Mouse (Mus musculus) CH12.LX (cell line): ENCODE results near the gene Zic4. TPM values are rescaled to one million over a fixed set of nuclear protein-coding genes. Genes with fewer than 3 reads are reported as not detected.

Experiments used
- DNase-seq: peaks from one replicate; pipeline ENCODE4 v3.0.0-alpha.2; 2013; ENCODE audit errors: extremely low read depth
- H3K27ac ChIP-seq: 2 replicates; pipeline ENCODE4 v1.5.1; 2012; ENCODE audit warnings: low read depth, mild to moderate bottlenecking, control low read depth, moderate library complexity; ENCODE audit not compliant: insufficient read depth
- H3K27me3 ChIP-seq: replicated peaks from 2 replicates; pipeline ENCODE3; 2012; ENCODE audit warnings: inconsistent platforms
- H3K36me3 ChIP-seq, 2 experiments: replicated peaks in 1 of 2; 2 replicates each; pipeline versions ENCODE3 to v1.6.1; 2012; ENCODE audit warnings: inconsistent platforms in 1 of 2, low read length in 1 of 2, mild to moderate bottlenecking in 1 of 2, mixed read lengths in 1 of 2, moderate library complexity in 1 of 2; ENCODE audit not compliant: control insufficient read depth in 1 of 2, insufficient read depth in 1 of 2
- H3K4me1 ChIP-seq, 2 experiments: 2 replicates each; pipeline ENCODE4 v1.6.1; 2012; ENCODE audit warnings: inconsistent platforms in 1 of 2, moderate library complexity in 1 of 2; ENCODE audit not compliant: insufficient read depth in 2 of 2, control insufficient read depth in 1 of 2
- H3K4me2 ChIP-seq: 2 replicates; pipeline ENCODE4 v1.6.1; 2012; ENCODE audit warnings: low read depth, mild to moderate bottlenecking, control low read depth; ENCODE audit not compliant: poor library complexity, insufficient read depth, severe bottlenecking
- H3K4me3 ChIP-seq, 3 experiments: fragments of 150-350 bp in 1 of 3; sonication (generic) in 1 of 3; replicated peaks in 1 of 3; 2 replicates each; pipeline versions ENCODE3 to v1.5.1; 2011 to 2012; ENCODE audit warnings: low read depth in 2 of 3, low read length in 2 of 3, mild to moderate bottlenecking in 2 of 3, moderate library complexity in 2 of 3, control low read depth in 1 of 3, improper control_type of control experiment in 1 of 3, inconsistent platforms in 1 of 3, mixed read lengths in 1 of 3; ENCODE audit not compliant: poor library complexity in 1 of 3
- H3K79me2 ChIP-seq: replicated peaks from 2 replicates; pipeline ENCODE4 v1.6.1; 2012; ENCODE audit warnings: mild to moderate bottlenecking, moderate library complexity; ENCODE audit not compliant: control insufficient read depth, poor library complexity, insufficient read depth, severe bottlenecking; ENCODE audit errors: extremely low read depth
- H3K9ac ChIP-seq: 2 replicates; pipeline ENCODE4 v1.6.1; 2012; ENCODE audit warnings: low read depth, mild to moderate bottlenecking, control low read depth, moderate library complexity; ENCODE audit not compliant: insufficient read depth
- H3K9me3 ChIP-seq: replicated peaks from 2 replicates; pipeline ENCODE3; 2012; ENCODE audit warnings: low read length, inconsistent platforms, mixed read lengths
- BHLHE40 ChIP-seq: IDR thresholded peaks from 2 replicates; pipeline ENCODE4 v1.6.1; 2011; ENCODE audit warnings: mild to moderate bottlenecking, low read depth, low read length, improper control_type of control experiment
- CHD2 ChIP-seq: IDR thresholded peaks from 2 replicates; pipeline ENCODE4 v1.6.1; 2011; ENCODE audit warnings: low read length, improper control_type of control experiment
- CTCF ChIP-seq, 2 experiments: IDR thresholded peaks in 1 of 2; conservative IDR thresholded peaks in 1 of 2; 2 replicates each; pipeline ENCODE4 v1.5.1; 2011 to 2012; ENCODE audit warnings: low read depth in 2 of 2, low read length in 2 of 2, improper control_type of control experiment in 1 of 2, inconsistent platforms in 1 of 2, mild to moderate bottlenecking in 1 of 2, moderate library complexity in 1 of 2
- E2F4 ChIP-seq: IDR thresholded peaks from 2 replicates; pipeline ENCODE4 v1.6.1; 2011; ENCODE audit warnings: low read depth, low read length, improper control_type of control experiment; ENCODE audit not compliant: insufficient replicate concordance
- ETS1 ChIP-seq: conservative IDR thresholded peaks from 2 replicates; pipeline ENCODE4 v1.6.1; 2012; ENCODE audit warnings: low read depth, mild to moderate bottlenecking, inconsistent platforms, low read length, improper control_type of control experiment, moderate library complexity
- JUND ChIP-seq: conservative IDR thresholded peaks from 2 replicates; pipeline ENCODE4 v1.6.1; 2011; ENCODE audit warnings: low read depth, low read length, improper control_type of control experiment
- MAZ ChIP-seq: IDR thresholded peaks from 2 replicates; pipeline ENCODE4 v1.6.1; 2012; ENCODE audit warnings: low read depth, mild to moderate bottlenecking, inconsistent platforms, low read length, improper control_type of control experiment, moderate library complexity
- MXI1 ChIP-seq: IDR thresholded peaks from 2 replicates; pipeline ENCODE4 v1.6.1; 2011; ENCODE audit warnings: mild to moderate bottlenecking, low read depth, low read length, improper control_type of control experiment
- MYC ChIP-seq: IDR thresholded peaks from 2 replicates; pipeline ENCODE4 v1.6.1; 2011; ENCODE audit warnings: low read depth, mild to moderate bottlenecking, improper control_type of control experiment, low read length
- NELFE ChIP-seq: IDR thresholded peaks from 2 replicates; pipeline ENCODE4 v1.6.1; 2011; ENCODE audit warnings: low read depth, low read length, improper control_type of control experiment
- PAX5 ChIP-seq: IDR thresholded peaks from 2 replicates; pipeline ENCODE4 v1.6.1; 2012; ENCODE audit warnings: low read length, inconsistent platforms, mixed read lengths
- POLR2AphosphoS2 ChIP-seq: IDR thresholded peaks from 2 replicates; pipeline ENCODE4 v1.6.1; 2011; ENCODE audit warnings: low read depth, low read length, improper control_type of control experiment
- RAD21 ChIP-seq: IDR thresholded peaks from 2 replicates; pipeline ENCODE4 v1.6.1; 2011; ENCODE audit warnings: low read depth, mild to moderate bottlenecking, low read length, improper control_type of control experiment, moderate library complexity
- SIN3A ChIP-seq: IDR thresholded peaks from 2 replicates; pipeline ENCODE4 v1.6.1; 2012; ENCODE audit warnings: low read length, improper control_type of control experiment, inconsistent platforms
- TBP ChIP-seq: conservative IDR thresholded peaks from 2 replicates; pipeline ENCODE4 v1.6.1; 2011; ENCODE audit warnings: low read depth, low read length, improper control_type of control experiment
- UBTF ChIP-seq: IDR thresholded peaks from 2 replicates; pipeline ENCODE4 v1.6.1; 2012; ENCODE audit warnings: low read depth, mild to moderate bottlenecking, inconsistent platforms, low read length, improper control_type of control experiment, moderate library complexity
- ZNF384 ChIP-seq: IDR thresholded peaks from 2 replicates; pipeline ENCODE4 v1.6.1; 2012; ENCODE audit warnings: low read depth, low read length, improper control_type of control experiment, inconsistent platforms
- dilution Hi-C: fragments of 300-500 bp; cut with MboI; formaldehyde crosslinking; loops from 2 replicates; pipeline ENCODE4 v1.14.3; 2020; ENCODE audit warnings: low sequenced_read_pairs; ENCODE audit not compliant: extremely low pct_unique_long_range_greater_than_20kb, extremely low pct_ligation_motif_present
- in situ Hi-C: fragments of 300-500 bp; cut with MboI; formaldehyde crosslinking; loops from 3 replicates; pipeline ENCODE4 v1.14.3; 2019; ENCODE audit warnings: low sequenced_read_pairs, low pct_ligation_motif_present, low pct_unique_long_range_greater_than_20kb, mixed read lengths
- polyA plus RNA-seq: library from polyadenylated mRNA; unstranded; fragments of >175 nt; gene quantifications from 2 replicates; pipeline ENCODE4 v1.2.1, GENCODE M21; 2012; ENCODE audit warnings: low read depth; ENCODE audit not compliant: insufficient read length
- total RNA-seq, 2 experiments: library from RNA; depleted of rRNA; stranded (reverse); fragments of 300-350 nt in 1 of 2; fragments of >200 nt in 1 of 2; gene quantifications; 2 replicates each; pipeline ENCODE4 v1.2.3; 2012 to 2014

The Zic4 gene
- total and polyA plus RNA-seq, 3 experiments, result not detected

DNA sequence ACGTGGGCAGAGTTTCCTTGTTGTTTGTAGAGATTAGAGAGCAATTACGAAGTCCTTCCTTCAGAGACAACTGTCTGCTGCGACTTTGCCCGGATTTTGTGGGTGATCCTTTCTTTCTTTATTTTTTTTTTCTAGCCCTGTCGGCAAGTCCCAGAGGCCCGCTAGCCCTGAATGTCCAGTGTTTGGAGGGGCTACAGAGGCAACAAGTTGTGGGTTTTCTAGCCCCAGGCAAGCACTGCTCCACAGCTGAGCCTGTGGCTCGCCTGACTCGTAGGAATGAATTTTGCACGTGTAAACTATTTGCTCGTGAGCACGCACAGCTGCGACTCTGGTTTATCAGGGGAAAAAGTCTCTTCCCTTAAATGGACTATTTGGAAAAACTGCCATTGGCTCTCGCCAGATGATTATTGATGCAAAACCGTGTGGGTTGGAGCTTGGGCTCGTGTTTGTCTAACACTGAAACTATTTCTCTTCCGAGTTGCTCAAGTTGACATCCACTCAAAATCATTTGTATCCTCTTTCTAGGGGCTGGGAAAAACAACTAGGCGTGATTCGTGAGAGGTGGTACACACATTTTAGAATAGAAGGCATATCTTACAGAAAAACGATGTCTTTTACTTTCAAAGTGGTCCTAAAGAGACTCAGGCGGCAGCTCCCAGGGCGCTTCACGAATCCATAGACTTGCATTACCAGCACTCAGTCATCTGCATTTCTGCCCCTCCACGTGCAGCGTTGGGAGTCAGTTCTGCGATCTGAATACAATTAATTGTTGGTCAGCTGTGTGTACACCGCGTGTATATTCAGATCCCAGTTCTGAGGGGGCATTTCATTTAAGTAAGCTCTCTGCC, 42.9 kb downstream of the Zic4 start:
- Histone ChIP-seq H3K4me3 (no peak overlapping the region), H3K27ac (no peak overlapping the region), H3K9ac (no peak overlapping the region), H3K4me1 (no peaks in the 10 kb centered on the region), H3K9me3 (peaks cover 33% of the 10 kb centered on the region), H3K79me2 (no peaks in the 10 kb centered on the region), H3K27me3 (no peaks in the 10 kb centered on the region), H3K36me3 (no peaks in the 10 kb centered on the region), H3K4me2 (no peak overlapping the region)
- in situ Hi-C loops (no loop called here), dilution Hi-C loops (no loop called here)
- TF ChIP-seq ETS1, result no peak
- TF ChIP-seq RAD21, result no peak
- no peak for TF ChIP-seq MYC
- no peak for TF ChIP-seq CHD2
- TF ChIP-seq MXI1, result no peak
- TF ChIP-seq PAX5, result no peak
- TF ChIP-seq BHLHE40, result no peak
- no peak for TF ChIP-seq NELFE
- no peak for TF ChIP-seq CTCF (conservative IDR thresholded peaks at IDR 0.05 in 1 of 2, IDR thresholded peaks at IDR 0.05 in 1 of 2; ENCODE audit: low read depth in 2 of 2, low read length in 2 of 2)
- TF ChIP-seq TBP, result no peak
- TF ChIP-seq UBTF, result no peak
- TF ChIP-seq MAZ, result no peak
- TF ChIP-seq POLR2AphosphoS2, result no peak
- no peak for DNase-seq

DNA sequence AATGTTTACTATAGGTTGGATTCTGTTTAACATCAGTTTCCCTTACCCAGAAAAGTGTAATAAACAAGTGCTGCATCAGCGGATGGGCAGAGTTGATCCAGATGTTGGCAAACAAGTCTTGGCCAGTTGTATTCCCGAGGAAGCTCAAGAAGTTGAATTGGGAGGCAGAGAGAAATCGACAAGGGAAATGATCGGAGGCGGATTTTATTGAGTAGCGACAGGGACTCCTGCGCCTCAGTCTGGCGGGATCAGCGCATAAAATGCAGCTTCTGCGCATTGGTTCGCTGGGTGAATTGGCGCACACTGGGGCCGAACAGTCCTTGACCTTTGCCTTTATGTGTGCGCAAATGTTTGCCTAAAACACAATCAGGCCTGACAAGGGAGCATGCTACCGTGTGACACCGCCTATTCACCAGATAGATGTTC, 43.6 kb downstream of the Zic4 start:
- Histone ChIP-seq H3K79me2 (no peaks in the 10 kb centered on the region), H3K36me3 (no peaks in the 10 kb centered on the region), H3K9ac (no peak overlapping the region), H3K4me2 (no peak overlapping the region), H3K27me3 (no peaks in the 10 kb centered on the region), H3K9me3 (peaks cover 37% of the 10 kb centered on the region), H3K4me1 (no peaks in the 10 kb centered on the region), H3K4me3 (no peak overlapping the region), H3K27ac (no peak overlapping the region)
- TF ChIP-seq ZNF384 (no peak), POLR2AphosphoS2 (no peak), JUND (no peak), MYC (no peak), MXI1 (no peak), E2F4 (no peak), SIN3A (no peak)
- in situ Hi-C loops (no loop called here), dilution Hi-C loops (no loop called here)
- no peak for DNase-seq
